Mouse (Mus musculus) midbrain, embryonic 13.5 days (tissue): ENCODE measurements around the gene Rorc. TPM values are rescaled to one million over a fixed set of nuclear protein-coding genes. Genes with fewer than 3 reads are reported as not detected.

Experiments
- ATAC-seq: fragments of 200-750 bp; cut with Nextera tagmentation; 2 replicates; pipeline ENCODE4 v1.8.0; 2017; ENCODE audit warnings: mild to moderate bottlenecking, moderate TSS enrichment, moderate library complexity
- H3K27ac ChIP-seq: fragments of 300-500 bp; sonication (generic); 2 replicates; pipeline ENCODE4 v1.5.1; 2015; ENCODE audit warnings: inconsistent platforms, mild to moderate bottlenecking, moderate library complexity
- H3K27me3 ChIP-seq: fragments of 300-500 bp; sonication (generic); 2 replicates; pipeline ENCODE4 v1.6.1; 2015; ENCODE audit warnings: mild to moderate bottlenecking, inconsistent platforms
- H3K36me3 ChIP-seq: fragments of 300-500 bp; sonication (generic); 2 replicates; pipeline ENCODE4 v1.6.1; 2015; ENCODE audit warnings: mild to moderate bottlenecking, inconsistent platforms
- H3K4me1 ChIP-seq: fragments of 300-500 bp; sonication (generic); replicated peaks from 2 replicates; pipeline ENCODE4 v1.6.1; 2015; ENCODE audit warnings: inconsistent platforms
- H3K4me2 ChIP-seq: fragments of 300-500 bp; sonication (generic); replicated peaks from 2 replicates; pipeline ENCODE4 v1.6.1; 2015; ENCODE audit warnings: moderate library complexity, mild to moderate bottlenecking, inconsistent platforms
- H3K4me3 ChIP-seq: fragments of 300-500 bp; sonication (generic); replicated peaks from 2 replicates; pipeline ENCODE4 v1.5.1; 2015; ENCODE audit warnings: mild to moderate bottlenecking, inconsistent platforms
- H3K9ac ChIP-seq: fragments of 300-500 bp; sonication (generic); replicated peaks from 2 replicates; pipeline ENCODE4 v1.6.1; 2015; ENCODE audit warnings: mild to moderate bottlenecking, inconsistent platforms
- H3K9me3 ChIP-seq: fragments of 300-500 bp; sonication (generic); 2 replicates; pipeline ENCODE4 v1.6.1; 2016; ENCODE audit warnings: mild to moderate bottlenecking, inconsistent platforms
- WGBS: fragments of 180-500 bp; shearing (Covaris S2); methylation state at CpG from one replicate; pipeline ENCODE4 v1.1.7; 2015; 5-methylcytosine and 5-hydroxymethylcytosine counted together
- polyA plus RNA-seq: library from polyadenylated mRNA; unstranded; fragments of >200 nt; fragmentation: Nextera tagmentation; extraction: Ambion mirVana; gene quantifications from 2 replicates; pipeline ENCODE4 v1.2.1, GENCODE M21; 2015

Gene Rorc
- polyA plus RNA-seq, 1 experiment from 2014 or later = 1.0 TPM

DNA sequence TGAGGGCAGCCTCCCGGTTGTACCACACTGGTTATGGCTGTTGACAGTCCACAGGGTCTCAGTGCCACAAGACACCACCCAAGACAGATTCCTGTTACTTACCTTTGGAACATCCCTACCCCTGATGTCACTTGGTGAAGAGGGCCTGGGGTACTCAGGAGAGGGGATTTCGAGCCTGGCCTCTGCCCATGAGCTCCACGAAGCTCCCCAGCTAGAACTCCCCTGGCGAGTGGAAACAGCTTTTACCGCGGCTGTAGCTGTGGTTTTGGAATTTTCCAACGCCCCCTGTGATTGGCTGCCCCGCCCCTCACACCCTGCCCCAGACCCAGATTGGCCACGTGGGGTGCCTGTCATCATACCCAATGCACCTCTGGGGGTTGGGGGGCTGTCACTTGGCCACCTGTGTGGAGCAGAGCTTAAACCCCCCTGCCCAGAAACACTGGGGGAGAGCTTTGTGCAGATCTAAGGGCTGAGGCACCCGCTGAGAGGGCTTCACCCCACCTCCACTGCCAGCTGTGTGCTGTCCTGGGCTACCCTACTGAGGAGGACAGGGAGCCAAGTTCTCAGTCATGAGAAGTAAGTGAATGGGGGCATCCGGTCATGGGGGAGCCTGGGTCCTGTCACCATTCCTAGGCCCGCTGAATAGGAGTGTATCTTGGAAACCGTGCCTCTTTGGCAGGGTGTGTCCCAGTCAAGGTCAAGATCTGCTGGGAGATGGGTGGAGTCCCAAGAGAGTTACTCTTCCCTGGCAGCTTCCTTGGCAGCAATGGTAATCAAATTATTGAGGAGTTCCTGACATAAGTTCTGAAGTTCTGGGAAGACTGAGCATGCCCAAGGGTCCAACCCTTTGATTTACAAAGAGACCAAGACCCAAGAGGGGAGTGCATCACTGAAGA, 4.7 kb downstream of the Rorc start:
- 22% methylated on average over 13 of the region's 13 CpGs for whole genome bisulfite sequencing

DNA sequence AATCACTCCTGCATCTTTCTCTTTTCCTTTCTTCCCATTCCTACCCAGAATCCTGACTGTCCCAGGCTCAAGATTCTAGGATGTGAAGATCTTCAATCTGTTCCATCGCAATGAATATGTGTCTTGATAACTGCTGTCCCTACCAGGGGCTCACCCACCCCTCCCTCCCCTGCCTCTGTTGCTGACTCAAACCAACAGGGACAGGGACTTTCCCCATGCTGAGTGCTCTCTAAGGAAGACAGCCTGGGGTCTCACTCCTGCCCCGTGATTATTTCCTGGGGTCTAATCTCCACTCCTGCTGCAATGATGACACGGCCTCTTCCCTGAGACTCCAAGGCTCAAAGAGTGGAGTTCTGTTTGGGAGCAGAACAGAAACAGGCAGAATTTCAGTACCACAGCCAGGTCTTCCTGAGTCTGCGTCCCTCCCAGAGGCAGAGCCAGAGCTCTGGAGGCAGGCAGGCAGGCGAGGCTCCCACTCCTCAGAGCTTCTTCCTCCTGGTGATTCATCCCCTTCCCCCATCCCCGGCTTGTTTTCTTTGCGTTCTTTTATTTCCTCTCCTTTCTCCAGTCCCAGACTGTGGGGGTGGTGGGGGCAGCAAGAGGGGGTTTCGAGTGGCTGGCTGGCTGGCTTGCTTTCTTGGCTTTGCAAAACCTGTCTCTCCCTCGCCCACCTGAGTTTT, 7.4 kb downstream of the Rorc start:
- 0 out of 2 replicates have a peak, but pooled peaks cover under 1% of the 10 kb centered on the region for H3K27me3 ChIP-seq
- H3K9ac ChIP-seq = no peak overlapping the region
- no peak overlapping the region for H3K27ac ChIP-seq
- H3K4me1 ChIP-seq = peaks cover 4% of the 10 kb centered on the region; the same call in 1 of the 2 replicates
- H3K4me2 ChIP-seq = no peak overlapping the region
- 26% methylated on average over 9 of the region's 9 CpGs for WGBS
- H3K9me3 ChIP-seq = no peaks in the 10 kb centered on the region
- H3K4me3 ChIP-seq = no peak overlapping the region
- H3K36me3 ChIP-seq = no peaks in the 10 kb centered on the region
- no peak for ATAC-seq

More for the DNA sequence above, 4.7 kb downstream of the Rorc start:
- no peak for ATAC-seq
- H3K9ac ChIP-seq = no peak overlapping the region
- H3K4me1 ChIP-seq = peaks cover 22% of the 10 kb centered on the region
- H3K4me2 ChIP-seq = no peak overlapping the region
- H3K27ac ChIP-seq = no peak overlapping the region
- H3K4me3 ChIP-seq = no peak overlapping the region
- H3K36me3 ChIP-seq = no peaks in the 10 kb centered on the region
- no peaks in the 10 kb centered on the region for H3K9me3 ChIP-seq
- H3K27me3 ChIP-seq = peaks cover 8% of the 10 kb centered on the region

GRCm38 (mm10) chr3:94382308-94382707, 9.7 kb downstream of the Rorc start:
- peaks cover 4% of the 10 kb centered on the region; the same call in 1 of the 2 replicates for H3K4me1 ChIP-seq
- H3K27ac ChIP-seq = no peak overlapping the region
- no peak overlapping the region for H3K9ac ChIP-seq
- no peak overlapping the region for H3K4me2 ChIP-seq
- WGBS = 74% methylated on average over 5 of the region's 5 CpGs
- H3K4me3 ChIP-seq = no peak overlapping the region
- no peak for ATAC-seq
- no peaks in the 10 kb centered on the region for H3K27me3 ChIP-seq
- H3K36me3 ChIP-seq = no peaks in the 10 kb centered on the region
- H3K9me3 ChIP-seq = no peaks in the 10 kb centered on the region

DNA sequence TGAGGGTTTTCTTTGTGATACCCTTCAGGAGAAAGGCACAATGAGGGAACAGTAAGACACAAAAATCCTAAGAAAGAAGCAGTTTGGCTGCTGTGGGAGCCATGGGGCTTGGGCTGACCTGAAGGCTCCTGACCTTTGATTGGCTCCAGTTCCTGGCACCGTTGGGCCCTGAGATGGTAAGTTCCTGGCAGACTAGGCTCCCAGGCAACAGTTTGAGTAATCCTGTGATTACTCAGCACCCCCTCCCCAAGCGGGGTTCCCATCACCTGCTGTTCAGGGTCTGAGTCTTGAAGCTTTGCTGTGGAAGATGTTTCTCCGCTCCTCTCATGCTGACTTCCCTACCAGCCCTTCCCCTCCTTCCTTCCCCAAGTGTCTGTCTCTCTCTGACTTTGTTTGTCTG, 10.9 kb downstream of the Rorc start:
- Histone ChIP-seq H3K9ac (no peak overlapping the region), H3K36me3 (no peaks in the 10 kb centered on the region), H3K4me3 (no peak overlapping the region), H3K27ac (no peak overlapping the region), H3K9me3 (no peaks in the 10 kb centered on the region), H3K27me3 (no peaks in the 10 kb centered on the region), H3K4me1 (peaks cover 4% of the 10 kb centered on the region; the same call in 1 of the 2 replicates), H3K4me2 (no peak overlapping the region)
- 47% methylated on average over 3 of the region's 3 CpGs for WGBS
- ATAC-seq = no peak

DNA sequence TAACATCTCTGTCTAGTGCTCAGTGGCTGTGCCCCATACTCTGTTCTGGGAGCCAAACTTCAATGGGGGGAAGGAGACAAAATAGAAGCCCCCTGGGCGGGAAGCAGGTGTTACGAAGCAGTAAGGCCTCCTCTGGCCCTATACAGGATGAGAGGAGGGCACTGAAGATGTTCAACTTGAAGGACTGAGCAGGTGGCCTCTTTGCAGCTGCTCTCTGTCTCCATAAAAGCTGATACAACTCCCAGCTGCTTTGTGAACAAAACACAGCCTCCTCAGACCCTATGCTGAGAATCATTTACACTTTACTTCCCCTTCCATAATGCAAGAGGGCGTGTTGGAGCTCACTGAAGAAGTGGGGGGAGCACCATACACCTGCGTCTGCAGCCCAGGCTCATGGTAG, 14.1 kb downstream of the Rorc start:
- Histone ChIP-seq H3K36me3 (no peaks in the 10 kb centered on the region), H3K9me3 (no peaks in the 10 kb centered on the region), H3K4me2 (no peak overlapping the region), H3K4me1 (no peaks in the 10 kb centered on the region), H3K27me3 (no peaks in the 10 kb centered on the region), H3K4me3 (no peak overlapping the region), H3K27ac (no peak overlapping the region), H3K9ac (no peak overlapping the region)
- WGBS = 65% methylated on average over 4 of the region's 4 CpGs
- no peak for ATAC-seq

DNA sequence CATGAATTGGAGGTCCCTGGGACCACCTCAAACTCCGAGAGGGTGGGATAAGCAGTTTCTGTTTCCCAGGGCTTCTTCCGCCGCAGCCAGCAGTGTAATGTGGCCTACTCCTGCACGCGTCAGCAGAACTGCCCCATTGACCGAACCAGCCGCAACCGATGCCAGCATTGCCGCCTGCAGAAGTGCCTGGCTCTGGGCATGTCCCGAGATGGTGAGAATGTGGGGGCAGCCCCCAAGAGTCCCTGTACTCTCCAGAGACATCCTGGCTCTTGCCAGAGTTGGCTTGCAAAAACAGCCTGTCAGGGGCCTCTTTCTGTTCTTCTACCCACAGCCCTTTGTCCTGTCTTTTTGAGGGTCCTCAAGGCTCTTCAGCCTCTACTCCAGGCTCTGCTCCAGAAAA, 14.8 kb downstream of the Rorc start:
- Histone ChIP-seq H3K9ac (no peak overlapping the region), H3K4me3 (no peak overlapping the region), H3K27me3 (no peaks in the 10 kb centered on the region), H3K4me1 (no peaks in the 10 kb centered on the region), H3K27ac (no peak overlapping the region), H3K36me3 (no peaks in the 10 kb centered on the region), H3K9me3 (no peaks in the 10 kb centered on the region), H3K4me2 (no peak overlapping the region)
- no peak for ATAC-seq
- 95% methylated on average over 10 of the region's 10 CpGs for WGBS

- 86% methylated on average over 5 of the region's 5 CpGs for WGBS
- no peak for ATAC-seq
- H3K9me3 ChIP-seq = no peaks in the 10 kb centered on the region
Observed at GRCm38 (mm10) chr3:94388047-94388446, 15.5 kb downstream of the Rorc start.

DNA sequence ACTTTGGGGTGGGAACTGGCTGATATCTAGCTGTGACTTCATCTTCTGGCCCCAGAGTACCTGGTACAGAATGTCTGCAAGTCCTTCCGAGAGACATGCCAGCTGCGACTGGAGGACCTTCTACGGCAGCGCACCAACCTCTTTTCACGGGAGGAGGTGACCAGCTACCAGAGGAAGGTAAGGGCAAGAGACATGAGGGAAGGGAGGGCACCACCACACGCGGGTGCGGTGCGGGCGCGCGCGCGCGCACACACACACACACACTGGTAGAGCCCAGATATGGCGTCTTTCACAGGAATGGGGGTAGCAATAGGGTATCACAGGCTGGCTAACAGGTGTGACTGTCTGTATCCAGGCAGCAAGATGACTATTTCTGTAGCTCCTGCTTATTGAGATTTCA, 16.8 kb downstream of the Rorc start:
- H3K27me3 ChIP-seq = no peaks in the 10 kb centered on the region
- no peak overlapping the region for H3K9ac ChIP-seq
- H3K4me3 ChIP-seq = no peak overlapping the region
- no peak overlapping the region for H3K4me2 ChIP-seq
- H3K9me3 ChIP-seq = no peaks in the 10 kb centered on the region
- H3K4me1 ChIP-seq = no peaks in the 10 kb centered on the region
- 92% methylated on average over 16 of the region's 16 CpGs for WGBS
- no peaks in the 10 kb centered on the region for H3K36me3 ChIP-seq
- H3K27ac ChIP-seq = no peak overlapping the region
- ATAC-seq = no peak

More at GRCm38 (mm10) chr3:94388047-94388446, 15.5 kb downstream of the Rorc start:
- Histone ChIP-seq H3K27ac (no peak overlapping the region), H3K4me3 (no peak overlapping the region), H3K4me2 (no peak overlapping the region), H3K4me1 (no peaks in the 10 kb centered on the region), H3K36me3 (no peaks in the 10 kb centered on the region), H3K9ac (no peak overlapping the region), H3K27me3 (no peaks in the 10 kb centered on the region)

DNA sequence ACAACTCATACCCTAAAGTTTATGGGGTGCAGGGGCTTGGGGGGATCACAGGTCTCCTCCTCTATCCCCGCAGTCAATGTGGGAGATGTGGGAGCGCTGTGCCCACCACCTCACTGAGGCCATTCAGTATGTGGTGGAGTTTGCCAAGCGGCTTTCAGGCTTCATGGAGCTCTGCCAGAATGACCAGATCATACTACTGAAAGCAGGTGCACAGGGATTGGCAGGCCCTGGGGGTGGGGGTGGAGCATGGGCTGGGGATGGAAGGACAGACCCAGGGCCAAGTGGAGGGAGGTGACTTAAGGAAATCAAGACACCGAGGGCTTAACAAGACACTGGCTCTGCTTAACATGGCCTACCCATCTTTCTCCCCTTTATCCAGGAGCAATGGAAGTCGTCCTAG, 18.4 kb downstream of the Rorc start:
- whole genome bisulfite sequencing = 86% methylated on average over 5 of the region's 5 CpGs
- no peak for ATAC-seq
- Histone ChIP-seq H3K9ac (no peak overlapping the region), H3K27me3 (no peaks in the 10 kb centered on the region), H3K4me2 (no peak overlapping the region), H3K4me1 (no peaks in the 10 kb centered on the region), H3K4me3 (no peak overlapping the region), H3K36me3 (no peaks in the 10 kb centered on the region), H3K9me3 (no peaks in the 10 kb centered on the region), H3K27ac (no peak overlapping the region)

DNA sequence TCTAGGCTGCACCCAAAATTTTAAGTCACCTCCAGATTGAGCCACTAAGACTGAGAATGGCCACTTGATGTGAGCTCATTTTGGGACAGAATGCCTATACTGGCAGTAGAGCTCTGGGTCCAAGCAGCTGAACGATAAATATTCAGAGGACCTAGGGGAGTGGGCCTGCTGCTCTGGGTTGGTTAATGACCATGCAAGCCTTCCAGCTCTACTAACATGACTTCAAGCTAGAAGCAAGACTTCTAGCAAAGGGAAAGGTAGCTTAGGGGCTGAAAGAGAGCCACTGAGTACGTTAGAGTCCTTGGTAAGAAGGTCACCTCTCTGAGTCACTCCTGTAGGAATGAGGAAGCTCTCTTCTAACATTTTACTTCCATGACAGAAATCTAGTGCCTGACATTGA, 19.5 kb downstream of the Rorc start:
- no peak overlapping the region for H3K27ac ChIP-seq
- H3K4me2 ChIP-seq = no peak overlapping the region
- 88% methylated on average over 2 of the region's 2 CpGs for WGBS
- no peaks in the 10 kb centered on the region for H3K4me1 ChIP-seq
- no peak overlapping the region for H3K4me3 ChIP-seq
- H3K9me3 ChIP-seq = no peaks in the 10 kb centered on the region
- H3K27me3 ChIP-seq = peaks cover 3% of the 10 kb centered on the region
- no peak overlapping the region for H3K9ac ChIP-seq
- ATAC-seq = no peak
- no peaks in the 10 kb centered on the region for H3K36me3 ChIP-seq

GRCm38 (mm10) chr3:94393049-94393448, 20.5 kb downstream of the Rorc start:
- no peak for ATAC-seq
- no peak overlapping the region for H3K4me3 ChIP-seq
- no peak overlapping the region for H3K4me2 ChIP-seq
- no peak overlapping the region for H3K27ac ChIP-seq
- H3K36me3 ChIP-seq = no peaks in the 10 kb centered on the region
- H3K9me3 ChIP-seq = no peaks in the 10 kb centered on the region
- H3K27me3 ChIP-seq = peaks cover 11% of the 10 kb centered on the region
- WGBS = 79% methylated on average over 4 of the region's 4 CpGs
- H3K9ac ChIP-seq = no peak overlapping the region
- H3K4me1 ChIP-seq = no peaks in the 10 kb centered on the region

- no peak for ATAC-seq
- peaks cover 18% of the 10 kb centered on the region for H3K27me3 ChIP-seq
- no peak overlapping the region for H3K9ac ChIP-seq
- no peak overlapping the region for H3K4me3 ChIP-seq
- H3K4me1 ChIP-seq = peaks cover 20% of the 10 kb centered on the region
- H3K9me3 ChIP-seq = no peaks in the 10 kb centered on the region
- H3K36me3 ChIP-seq = no peaks in the 10 kb centered on the region
- 83% methylated on average over 1 of the region's 1 CpGs for WGBS
- no peak overlapping the region for H3K27ac ChIP-seq
- H3K4me2 ChIP-seq = no peak overlapping the region
Observed at GRCm38 (mm10) chr3:94396336-94396735, 23.7 kb downstream of the Rorc start.
